Mouse (Mus musculus): Measurements from ENCODE around the gene Eml2. TPM values are rescaled to one million over a fixed set of nuclear protein-coding genes. Genes with fewer than 3 reads are reported as not detected.

Gene Eml2
- total RNA-seq, 2 experiments from 2014 or later: 37.7 to 41.0 TPM

DNA sequence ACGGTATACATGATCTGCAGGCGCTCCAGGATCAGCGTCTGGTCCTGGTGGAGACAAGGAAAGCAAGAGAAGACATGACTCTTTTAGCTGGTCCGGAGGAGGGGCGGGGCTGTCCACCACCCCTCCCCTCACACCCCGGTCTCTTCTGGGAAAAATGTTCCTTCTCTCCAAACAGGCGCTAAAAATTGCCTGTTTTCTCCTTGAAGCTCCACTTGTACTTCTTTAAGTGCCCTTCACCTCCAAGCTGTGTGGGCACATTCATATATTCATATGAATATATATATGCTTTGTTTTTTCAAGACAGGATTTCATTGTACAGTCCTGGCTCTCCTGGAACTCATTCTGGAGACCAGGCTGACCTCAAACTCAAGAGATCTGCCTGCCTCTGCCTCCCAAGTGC lies 13.3 kb upstream of the Eml2 start:
- no peak for DNase-seq

DNA sequence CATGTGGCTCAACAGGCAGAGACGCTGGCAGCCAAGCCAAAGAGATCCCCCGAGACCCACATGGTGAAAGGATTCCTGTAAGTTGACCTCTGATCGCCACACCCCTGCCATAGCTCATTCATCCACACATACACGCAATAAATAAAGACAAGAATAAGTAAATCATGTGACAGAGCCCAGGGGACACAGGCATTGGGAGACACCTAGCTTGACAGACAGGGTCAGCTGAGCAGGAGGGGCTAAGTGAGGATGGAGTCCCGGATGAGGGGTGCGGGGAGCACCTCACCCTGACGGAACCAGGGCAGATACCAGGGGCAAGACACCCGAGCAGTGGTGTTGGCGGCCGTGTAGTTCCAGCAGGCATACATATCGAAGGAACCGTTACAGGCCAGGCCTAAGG lies 12.5 kb upstream of the Eml2 start:
- DNase-seq: no peak

DNA sequence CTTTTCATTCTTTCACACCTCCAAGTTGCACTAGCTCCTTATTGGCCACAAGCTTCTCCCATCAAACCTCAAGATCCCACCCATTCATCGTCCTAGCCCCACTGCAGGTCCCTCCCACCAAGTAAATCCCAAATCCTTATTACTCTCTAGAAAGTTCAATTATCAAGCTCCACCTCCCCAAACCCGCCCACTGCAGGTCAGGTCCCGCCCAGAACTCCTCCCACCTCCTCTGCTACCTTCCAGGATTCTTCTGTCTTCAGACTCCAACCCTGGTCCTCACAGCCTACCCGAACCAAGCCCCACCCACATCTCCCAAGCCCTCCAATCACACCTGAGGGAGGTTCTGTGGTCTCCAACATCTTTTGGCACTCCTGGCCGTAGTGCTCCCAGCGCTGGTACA lies 12.0 kb upstream of the Eml2 start:
- no peak for DNase-seq

DNA sequence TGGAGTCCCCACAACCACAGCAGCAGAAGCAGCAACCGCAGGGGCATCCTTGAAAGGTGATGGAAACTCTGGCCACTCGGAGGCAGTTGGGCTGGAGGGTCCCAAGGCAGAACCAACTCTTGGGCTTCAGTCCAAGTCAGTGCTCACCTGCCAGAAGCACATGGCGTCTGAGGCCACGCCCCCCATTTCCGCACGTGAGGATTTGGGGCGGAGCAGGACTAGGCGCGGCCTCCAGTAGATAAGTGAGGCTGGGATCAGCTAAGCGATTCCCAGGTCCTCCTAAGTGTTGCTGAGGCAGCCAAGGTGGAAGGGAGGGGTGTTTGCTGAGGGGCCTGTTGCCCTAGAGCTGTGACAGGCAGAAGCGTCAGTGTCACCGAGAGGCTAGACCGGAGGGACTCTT lies 11.2 kb upstream of the Eml2 start:
- DNase-seq: no peak

DNA sequence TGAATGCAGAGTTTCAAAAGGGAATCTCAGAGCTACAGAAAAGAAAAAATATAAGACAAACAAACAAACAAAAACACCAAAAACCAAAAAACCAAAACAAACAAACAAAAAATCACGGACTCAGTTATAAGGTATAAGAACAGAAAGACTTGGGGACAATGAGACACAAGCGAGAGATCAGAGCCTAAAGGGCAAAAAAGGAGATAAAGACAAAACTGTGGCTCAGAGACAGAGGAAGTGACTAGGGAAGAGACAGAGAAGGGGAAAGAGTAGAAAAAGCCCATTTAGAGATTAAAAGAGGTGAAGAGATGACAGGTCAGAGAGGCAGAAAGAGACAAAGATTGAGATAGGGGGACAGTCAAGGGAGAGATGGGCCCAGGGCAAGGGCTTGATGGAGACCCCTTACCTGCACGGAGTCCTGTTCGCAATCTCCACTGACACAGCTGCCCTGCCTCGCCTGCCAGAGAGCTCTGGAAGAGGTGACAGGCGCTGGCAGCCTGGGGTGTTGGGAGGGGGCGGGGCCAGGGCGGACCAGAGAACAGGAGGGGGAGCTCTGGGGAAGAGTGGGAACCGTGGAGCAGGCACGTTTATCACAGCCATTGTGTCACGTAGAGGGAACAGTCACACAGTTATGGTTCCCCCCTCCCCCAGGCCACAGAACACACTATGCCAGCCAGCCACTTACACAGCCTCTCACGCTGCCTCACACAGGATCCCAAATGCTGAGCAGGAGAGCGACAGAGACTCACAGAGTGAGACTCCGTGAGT lies 10.4 kb upstream of the Eml2 start, which contains the start of gene Gipr:
Gipr (minus strand) TSS at position 472 of the 768 bp plus-strand sequence.
- DNase-seq: no peak

DNA sequence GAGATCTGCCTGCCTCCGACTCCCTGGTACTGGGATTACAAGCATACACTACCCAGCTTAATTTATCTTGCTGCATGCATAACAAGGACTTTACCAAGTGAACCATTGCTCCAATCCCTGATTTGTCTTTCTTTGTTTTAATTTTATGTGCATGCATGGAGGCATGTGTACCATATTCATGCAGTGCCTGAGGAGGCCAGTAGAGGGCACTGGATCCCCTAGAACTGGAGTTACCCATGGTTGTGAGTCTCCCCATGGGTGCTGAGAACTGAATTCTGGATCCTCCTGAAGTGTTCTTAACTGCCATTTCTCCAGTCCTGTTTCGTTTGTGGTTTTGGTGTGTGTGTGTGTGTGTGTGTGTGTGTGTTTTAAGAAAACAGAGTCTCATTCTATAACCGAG lies 9.2 kb upstream of the Eml2 start:
- no peak for DNase-seq

DNA sequence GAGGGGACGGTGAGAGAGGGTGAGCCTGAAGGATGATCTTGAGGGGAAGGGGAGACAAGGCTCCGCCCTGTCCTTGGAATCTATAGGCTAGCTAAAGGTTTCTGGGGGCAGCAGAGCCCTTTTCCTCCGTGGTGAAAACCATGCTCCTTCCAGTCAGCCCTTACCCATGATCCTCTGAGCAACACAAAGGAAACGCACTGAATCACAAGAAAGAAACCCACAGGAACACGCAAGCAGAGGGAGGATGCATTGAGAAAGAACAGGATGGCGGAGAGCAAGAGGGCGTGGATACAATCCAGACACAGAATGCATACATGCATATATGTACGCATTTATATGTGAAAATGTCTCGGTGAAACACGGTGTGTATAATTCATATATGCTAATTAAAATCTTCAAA lies 6.7 kb upstream of the Eml2 start:
- no peak for DNase-seq

DNA sequence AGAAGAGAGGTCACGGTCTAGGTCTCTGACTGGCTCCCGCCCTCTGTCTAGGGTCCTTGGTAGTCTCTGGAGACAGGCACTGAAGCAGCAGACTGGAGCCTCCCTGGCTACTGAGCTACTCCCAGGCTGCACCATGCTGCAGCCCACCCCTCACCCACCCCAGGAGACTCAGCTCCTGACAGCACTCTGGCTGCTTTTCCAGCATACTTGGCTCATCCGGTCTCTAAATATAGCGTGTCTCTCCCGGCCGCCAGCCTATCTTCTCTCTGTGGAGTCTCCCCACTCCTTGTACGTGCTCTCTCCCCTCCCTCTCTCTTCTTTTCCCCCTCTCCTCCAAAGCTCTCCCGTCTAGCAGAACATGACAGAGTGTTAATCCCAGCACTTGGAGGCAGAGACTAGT lies 6.1 kb upstream of the Eml2 start:
- DNase-seq: no peak

DNA sequence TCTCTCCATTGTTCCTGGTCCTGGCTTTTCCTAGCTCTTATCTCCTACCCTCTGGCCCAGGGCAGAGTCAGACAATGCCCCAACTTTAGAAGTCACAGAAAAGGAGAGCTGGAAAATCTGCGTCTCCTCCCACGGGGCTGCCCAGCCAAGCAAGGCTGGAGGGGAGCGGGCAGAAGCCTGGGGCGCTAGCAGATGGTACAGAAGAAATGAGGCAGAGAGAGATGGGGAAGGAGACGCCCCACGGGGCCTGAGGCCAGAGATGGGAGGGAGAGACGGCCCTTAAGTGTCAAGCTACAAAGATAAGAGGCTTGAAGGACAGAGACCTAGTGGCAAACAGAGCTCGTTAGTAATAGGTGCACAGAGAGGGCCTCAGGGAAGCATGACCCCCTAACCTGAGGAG lies 4.4 kb upstream of the Eml2 start:
- no peak for DNase-seq

DNA sequence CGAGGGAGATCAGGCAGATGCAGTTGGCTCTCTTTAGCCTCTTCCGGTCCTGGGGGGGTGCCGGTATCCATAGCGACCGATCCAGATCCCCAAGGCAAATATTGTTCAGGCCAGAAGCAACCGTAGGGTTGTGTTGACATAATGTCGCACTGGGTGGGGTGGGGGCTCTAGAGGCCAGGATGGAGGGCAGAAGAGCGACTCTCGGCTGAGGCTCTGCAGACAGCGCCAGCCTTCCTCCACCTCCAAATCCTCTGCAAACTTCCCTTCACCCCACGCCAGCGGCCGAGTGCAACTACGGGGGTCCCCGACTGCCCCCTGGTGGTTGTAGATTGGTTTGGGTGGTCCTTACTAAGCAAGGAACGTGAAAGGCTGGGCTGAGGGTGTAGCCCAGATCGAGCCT lies 3.3 kb upstream of the Eml2 start:
- peak; percentile 89 for DNase-seq

DNA sequence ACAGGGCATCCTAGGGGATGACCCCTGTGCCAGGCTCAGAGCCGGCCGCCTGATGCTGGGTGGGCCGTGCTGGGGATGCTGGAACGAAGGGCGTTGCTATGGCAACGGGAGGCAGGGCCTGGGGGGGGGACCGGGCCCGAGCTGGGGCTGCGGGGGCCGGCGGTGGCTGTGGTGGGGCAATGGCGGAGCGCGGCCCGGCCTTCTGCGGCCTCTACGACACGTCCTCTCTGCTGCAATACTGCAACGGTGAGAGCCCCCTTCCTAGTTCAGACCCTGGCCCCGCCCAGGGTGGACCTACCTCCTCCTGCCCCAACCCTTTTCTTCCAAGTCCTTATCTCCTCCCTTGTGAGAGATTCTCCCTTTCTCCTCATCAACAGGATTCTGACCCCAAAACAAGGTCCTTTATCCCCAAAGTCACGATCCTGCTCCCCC lies 311 bp downstream of the Eml2 start:
- DNase-seq: no peak

DNA sequence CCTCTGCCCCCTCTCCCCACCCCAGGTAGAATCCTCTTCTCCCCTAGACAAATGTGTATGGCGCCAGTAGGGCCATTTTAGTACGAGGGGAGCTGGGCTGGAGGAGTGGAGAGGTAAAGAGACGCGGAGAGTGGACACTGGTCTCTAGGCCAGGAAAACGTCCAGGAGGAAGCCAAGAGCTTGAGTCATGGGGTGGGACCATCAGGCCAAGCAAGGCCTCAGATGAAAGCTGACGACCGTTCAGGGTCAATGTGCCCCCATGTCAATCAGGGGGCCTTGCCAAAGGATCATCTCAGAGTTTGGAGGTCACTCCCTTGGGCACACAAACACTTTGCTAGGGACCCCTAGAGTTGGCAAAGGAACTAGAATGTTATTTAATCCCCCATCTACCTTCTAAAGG lies 995 bp downstream of the Eml2 start:
- no peak for DNase-seq

DNA sequence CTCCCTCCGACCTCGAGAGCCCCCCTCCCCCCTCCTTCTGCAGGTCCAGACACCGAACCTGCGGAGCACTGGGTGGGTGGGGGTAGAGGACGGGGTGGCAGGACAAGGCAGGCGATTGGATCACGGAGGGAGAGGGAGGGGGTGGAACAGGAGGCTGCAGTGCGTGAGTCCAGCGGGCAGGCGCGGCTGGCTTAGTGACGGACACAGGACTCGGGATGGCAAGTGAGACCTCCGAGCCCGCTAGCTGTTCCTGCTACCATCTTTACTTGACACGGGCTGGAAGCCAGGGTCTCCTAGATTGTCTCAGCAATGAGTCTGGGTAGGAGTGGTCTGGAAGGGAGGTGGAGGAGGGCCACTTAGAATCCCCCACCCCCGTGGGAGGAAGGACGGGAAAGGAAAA lies 1.8 kb downstream of the Eml2 start:
- no peak for DNase-seq

DNA sequence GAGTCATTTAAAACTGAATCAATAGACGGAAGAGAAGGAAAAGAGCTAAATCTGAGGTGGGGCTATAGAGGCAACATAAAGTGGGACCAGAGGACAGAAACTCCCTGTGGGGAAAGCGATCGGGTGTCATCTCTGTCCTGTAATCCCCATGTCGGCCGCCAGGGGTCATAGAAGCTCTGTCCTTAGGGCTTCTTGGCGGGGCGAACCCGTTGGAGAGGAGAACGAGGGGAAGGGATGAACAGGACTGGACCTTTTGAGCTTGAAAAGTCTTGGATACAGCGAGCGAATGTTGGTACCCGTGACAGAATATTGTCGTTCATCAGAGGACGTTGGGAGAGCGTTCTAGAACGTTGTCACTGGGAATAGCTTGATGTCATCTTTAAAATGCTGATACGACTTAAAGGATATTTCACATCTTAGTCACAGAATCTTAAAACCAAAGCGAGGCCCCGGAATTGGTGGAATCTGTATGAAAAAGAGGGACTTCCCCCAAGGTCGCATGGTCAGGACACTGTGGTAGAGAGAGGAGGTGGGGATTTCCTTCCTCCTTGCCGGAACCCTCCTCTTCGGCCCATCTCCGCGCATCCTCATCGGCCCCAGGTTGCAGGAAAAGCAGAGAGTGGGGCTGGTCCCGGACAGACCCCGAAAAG lies 2.3 kb downstream of the Eml2 start:
- peak; percentile 87 for DNase-seq

DNA sequence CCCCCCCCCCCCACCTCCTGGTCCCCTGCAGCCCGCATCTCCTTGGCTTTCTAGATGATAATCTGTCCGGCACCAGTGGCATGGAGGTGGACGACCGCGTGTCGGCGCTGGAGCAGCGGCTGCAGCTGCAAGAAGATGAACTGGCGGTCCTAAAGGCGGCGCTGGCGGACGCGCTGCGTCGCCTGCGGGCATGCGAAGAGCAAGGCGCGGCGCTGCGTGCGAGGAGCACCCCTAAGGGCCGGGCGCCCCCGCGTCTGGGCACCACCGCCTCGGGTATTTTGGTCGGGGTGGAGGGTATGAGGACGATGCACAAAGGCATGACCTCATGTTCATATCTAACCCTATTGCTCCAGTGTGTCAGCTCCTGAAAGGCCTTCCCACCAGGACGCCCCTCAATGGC lies 3.0 kb downstream of the Eml2 start:
- peak; percentile 81 for DNase-seq

DNA sequence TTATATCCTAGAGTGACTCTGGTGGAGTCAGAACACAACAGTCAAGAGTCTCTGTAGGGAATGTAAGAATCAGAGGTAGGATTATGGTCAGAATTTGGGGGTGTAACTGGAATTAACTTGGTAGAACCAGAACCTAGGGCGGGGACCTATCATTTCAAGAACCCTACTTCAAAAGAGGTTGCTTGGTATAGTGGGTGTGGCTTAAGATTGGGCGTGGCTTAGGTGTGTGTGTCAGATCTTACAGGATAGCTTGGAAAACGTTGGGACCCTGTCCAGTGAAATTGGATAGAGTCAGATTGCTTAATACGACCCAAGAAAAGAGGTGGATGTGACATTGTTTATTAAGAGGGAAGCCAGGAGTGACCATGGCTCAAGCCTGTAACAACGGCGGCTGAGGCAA lies 3.7 kb downstream of the Eml2 start:
- no peak for DNase-seq

DNA sequence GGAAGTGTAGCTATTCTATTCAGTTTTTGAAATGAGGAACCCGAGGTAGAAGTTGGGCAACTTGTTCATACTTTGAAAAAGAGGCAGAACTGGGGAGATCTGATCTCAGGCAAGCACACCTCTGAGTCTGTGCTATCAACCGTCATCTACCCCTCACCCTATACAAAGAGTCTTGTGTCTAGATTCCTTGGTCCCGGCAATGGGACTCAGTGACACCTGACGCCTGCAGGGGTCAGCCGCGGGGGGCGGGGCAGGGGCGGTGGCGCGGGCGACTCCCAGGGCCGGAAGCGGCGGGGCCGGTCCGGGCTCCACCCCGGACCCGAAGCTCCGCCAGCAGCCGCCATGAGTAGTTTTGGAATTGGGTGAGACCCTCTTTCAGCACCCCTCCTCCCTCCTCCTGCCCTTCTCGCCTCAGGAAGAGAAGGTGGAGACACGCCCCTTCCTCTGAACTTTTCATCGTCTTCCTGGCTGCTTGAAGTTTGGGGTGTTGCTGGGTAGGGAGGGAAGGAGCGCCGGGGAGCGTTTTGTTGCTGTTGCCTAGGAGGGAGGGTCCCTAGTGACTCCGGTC lies 4.7 kb downstream of the Eml2 start:
- peak; percentile 78 for DNase-seq

DNA sequence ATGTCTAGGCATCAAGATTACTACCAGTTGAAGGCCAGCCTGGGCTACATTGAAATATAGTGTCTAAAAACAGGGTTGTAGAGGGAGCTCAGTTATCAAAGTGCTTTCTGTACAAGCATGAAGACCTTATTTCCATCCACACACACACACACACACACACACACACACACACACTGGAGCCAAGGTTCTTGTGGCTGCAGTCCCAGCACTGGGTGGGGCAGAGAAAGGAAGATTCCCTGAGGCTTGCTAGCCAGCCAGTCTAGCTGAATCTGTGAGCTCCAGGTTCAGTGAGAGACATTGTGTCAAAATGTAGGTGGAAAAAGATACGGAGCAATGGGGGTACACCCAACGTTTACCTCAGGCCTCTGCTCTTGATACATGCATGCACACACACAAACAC lies 8.0 kb downstream of the Eml2 start:
- DNase-seq: peak; percentile 30

DNA sequence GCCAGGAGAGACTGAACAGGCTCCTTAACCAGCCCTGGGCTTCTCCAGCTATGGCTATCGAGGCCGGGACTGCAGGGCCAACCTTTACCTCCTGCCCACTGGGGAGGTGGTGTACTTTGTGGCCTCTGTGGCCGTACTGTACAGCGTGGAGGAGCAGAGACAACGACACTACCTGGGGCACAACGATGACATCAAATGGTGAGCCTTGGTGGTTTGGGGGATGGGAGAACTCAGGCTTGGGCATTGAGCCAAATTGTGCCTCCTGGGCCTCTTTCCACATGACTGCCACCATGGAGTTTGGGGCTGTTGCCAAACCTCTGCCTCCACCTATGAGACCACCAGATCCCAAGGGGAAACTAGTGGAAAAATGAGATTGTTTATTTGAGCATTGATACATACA lies 8.5 kb downstream of the Eml2 start:
- peak; percentile 57 for DNase-seq

DNA sequence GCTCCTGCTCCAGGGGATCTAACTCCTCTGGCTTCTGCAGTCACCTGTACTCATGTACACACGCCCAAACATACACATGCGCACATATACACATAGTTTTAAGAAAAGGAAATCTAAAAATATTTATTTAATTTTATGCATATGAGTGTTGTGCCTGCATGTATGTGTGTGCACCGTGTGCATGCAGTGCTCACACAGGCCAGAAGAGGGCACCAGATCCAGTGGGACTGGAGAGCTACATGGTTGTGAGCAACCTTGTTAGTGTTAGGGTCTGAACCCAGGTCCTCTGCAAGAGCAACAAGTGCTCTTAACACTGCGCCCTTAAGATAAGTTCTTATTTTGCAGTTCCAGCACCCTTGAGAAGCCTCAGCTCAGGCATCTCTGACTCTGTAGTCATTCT lies 18.5 kb downstream of the Eml2 start:
- DNase-seq: no peak

DNA sequence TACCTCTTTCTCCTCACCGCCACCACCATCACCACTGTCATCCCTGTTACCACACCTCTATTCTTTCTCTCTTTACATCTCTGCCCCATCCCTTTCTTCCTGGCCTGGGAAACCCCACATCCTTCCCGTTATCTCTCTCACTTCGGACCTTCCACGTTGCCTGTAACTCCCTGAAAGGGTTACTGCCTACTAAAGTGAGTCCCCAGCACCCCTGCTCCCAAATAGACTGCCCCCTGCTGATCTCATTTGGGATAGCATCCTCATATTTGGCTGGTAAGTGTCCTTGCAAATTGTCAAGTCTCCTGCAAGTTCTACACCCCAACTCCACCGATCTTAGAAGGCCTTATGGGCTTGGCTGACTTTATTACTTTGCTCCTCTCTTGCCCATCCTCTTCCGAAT lies 20.5 kb downstream of the Eml2 start:
- peak; percentile 62 for DNase-seq

DNA sequence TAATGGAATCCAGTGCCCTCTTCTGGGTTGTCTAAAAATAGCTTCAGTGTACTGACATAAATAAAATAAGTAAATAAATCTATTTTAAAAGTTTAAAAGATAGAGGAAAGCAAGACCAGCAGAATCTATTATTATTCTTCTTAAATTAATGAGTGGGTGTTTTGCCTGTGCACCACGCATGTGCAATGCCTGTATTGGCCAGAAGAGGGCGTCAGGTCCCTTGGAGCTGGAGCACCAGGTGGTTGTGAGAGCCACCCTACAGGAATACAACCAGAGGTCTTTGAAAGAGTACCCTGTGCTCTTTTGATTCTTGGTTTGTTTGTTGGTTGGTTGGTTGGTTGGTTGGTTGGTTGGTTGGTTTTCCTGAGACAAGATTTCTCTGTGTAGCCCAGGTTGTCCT lies 21.8 kb downstream of the Eml2 start:
- DNase-seq: peak; percentile 66

DNA sequence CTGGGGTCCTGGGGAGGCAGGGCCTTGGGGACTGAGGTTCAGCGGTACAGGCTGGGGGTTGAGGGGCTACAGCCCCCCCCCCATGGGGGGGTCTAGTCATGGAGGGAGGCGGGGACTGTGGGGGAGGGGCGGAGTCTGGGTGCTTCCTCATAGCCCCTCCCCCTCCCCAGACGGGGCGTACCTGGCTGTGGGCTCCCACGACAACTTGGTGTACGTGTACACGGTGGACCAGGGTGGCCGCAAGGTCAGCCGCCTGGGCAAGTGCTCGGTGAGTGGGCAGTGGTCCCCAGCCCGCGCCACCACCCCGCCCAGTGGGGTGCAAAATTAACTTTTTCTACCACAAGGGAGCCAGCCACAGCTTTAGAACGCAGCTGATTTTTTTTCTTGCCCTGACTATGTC lies 25.4 kb downstream of the Eml2 start:
- DNase-seq: no peak

Data from adrenal gland, postnatal 10 days (tissue).